Mouse (Mus musculus): Measurements from ENCODE around the gene Abhd16a.
"Not testable (repeated sequence)": the region's sequence is repeated elsewhere in the genome, so short reads cannot be mapped to it uniquely, and the experiment has no call there.

DNA sequence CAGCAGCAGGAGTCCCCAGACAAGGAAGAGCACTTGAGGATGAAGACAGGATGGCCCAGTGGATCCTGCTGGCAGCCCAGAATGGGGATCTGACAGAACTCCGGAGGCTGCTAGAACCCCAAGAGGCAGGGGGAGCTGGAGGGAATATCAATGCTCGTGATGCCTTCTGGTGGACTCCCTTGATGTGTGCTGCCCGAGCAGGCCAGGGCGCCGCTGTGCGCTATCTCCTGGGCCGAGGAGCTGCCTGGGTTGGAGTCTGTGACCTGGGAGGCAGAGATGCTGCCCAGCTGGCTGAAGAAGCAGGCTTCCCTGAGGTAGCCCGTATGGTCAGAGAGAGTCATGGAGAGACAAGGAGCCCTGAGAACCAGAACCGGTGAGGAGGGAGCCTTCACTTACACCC lies 34.2 kb downstream of the Abhd16a start:
- TF ChIP-seq CTCF, POLR2A (IDR thresholded peaks at IDR 0.05; ENCODE audit: extremely low read depth, insufficient read depth, low read length): not testable (repeated sequence)
